Mouse (Mus musculus): Measurements from ENCODE around the gene Gsc.

DNA sequence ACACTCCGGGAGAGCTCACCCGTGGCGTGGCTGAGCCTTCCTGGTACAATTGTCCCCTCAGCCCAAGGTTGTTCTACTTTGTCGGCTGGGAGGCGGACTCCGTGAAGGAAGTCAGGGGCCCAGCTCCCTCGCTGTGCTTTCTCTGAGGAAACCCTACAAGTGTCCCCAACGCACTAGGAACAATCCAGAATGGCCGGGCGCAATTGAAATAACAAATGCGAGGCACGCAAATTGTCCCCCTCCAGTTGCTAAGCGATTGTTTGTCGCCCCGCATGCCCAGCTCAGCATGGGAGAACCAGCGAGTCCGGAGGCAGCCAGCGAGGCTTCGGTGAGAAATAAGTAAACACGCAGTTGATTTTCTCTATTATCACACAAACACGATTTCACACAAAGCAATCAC, 2.8 kb upstream of the Gsc start:
- TF ChIP-seq POLR2A (IDR thresholded peaks at IDR 0.05; ENCODE audit: low read depth, low read length) (no peak), CTCF (IDR thresholded peaks at IDR 0.05; ENCODE audit: extremely low read depth, insufficient read length, insufficient replicate concordance, low read depth, low read length) (no peak)
